Mouse (Mus musculus): ENCODE data around the gene Sfxn2. TPM values are rescaled to one million over a fixed set of nuclear protein-coding genes. Genes with fewer than 3 reads are reported as not detected.

Gene Sfxn2
- total and polyA plus RNA-seq, 3 experiments: 2.3 to 3.6 (median 2.4) TPM

DNA sequence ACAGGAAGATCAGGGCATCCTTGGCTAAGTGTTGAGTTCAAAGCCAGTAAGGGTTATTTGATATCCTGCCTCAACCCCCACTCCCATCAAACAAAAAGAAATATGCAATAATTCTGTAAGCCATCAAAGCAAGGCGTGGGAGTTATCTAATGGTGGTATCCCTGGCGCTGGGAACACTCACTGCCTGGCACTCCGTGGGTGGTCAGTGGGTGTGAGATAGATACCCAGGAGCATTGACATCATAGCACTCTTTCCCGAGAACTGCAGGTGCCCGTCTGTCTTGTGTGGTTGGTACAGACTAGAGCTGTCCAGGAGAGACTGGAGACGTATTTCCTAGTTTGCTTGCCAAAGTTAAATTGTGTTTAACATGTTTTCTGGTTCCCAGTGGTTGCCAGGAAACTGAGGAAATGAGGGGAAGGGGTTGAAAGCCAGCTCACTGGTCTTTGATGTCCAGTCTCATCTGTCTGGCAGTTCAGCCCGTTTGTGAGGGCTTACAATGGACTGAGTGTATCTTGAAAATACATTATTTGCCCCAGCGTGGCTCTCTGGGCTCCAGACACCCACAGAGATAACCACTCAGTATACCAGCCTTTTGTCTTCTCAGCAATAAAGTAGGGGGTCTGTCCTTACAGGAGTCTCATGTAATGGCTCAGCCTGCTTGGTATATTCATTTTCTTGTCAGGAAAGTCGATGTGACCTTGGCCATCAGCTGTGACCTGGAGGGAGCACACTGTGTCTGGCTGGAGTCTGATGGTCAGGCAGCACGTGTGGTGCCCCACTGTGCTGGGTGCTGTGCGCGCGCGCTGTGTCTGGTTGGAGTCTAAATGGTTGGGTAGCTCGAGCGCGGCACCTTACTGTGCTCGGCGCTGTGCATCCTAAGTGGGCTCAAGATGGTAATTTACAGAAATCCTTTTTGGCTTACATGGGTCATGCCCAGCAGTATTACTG lies 48.3 kb downstream of the Sfxn2 start:
- no peak for DNase-seq
- peaks cover 40% of the 10 kb centered on the region for H3K4me1 ChIP-seq (ENCODE audit: control insufficient read depth, insufficient read depth, low read length)
- H3K9ac ChIP-seq (ENCODE audit: low read depth, low read length): no peak overlapping the region
- peaks cover 1% of the 10 kb centered on the region; the same call in 1 of the 2 replicates for H3K79me2 ChIP-seq (replicated peaks; ENCODE audit: control insufficient read depth, insufficient read depth, low read length)
- H3K4me3 ChIP-seq: no peak overlapping the region
- WGBS: 67% methylated on average over 19 of the region's 19 CpGs
- no peak for TF ChIP-seq CTCF (IDR thresholded peaks at IDR 0.05)
- TF ChIP-seq POLR2A (IDR thresholded peaks at IDR 0.05; ENCODE audit: insufficient read depth, low read depth, low read length): no peak
- no peak for TF ChIP-seq EP300 (IDR thresholded peaks at IDR 0.05; ENCODE audit: insufficient read depth, low read depth, low read length)
- peak overlapping the region; percentile 57 for H3K27ac ChIP-seq
- H3K36me3 ChIP-seq (ENCODE audit: control insufficient read depth, insufficient read depth, low read length): peaks cover 7% of the 10 kb centered on the region
- intact Hi-C loops (cut with DNase I): no loop called here
- H3K27me3 ChIP-seq (ENCODE audit: control insufficient read depth, insufficient read depth, low read length): no peaks in the 10 kb centered on the region

DNA sequence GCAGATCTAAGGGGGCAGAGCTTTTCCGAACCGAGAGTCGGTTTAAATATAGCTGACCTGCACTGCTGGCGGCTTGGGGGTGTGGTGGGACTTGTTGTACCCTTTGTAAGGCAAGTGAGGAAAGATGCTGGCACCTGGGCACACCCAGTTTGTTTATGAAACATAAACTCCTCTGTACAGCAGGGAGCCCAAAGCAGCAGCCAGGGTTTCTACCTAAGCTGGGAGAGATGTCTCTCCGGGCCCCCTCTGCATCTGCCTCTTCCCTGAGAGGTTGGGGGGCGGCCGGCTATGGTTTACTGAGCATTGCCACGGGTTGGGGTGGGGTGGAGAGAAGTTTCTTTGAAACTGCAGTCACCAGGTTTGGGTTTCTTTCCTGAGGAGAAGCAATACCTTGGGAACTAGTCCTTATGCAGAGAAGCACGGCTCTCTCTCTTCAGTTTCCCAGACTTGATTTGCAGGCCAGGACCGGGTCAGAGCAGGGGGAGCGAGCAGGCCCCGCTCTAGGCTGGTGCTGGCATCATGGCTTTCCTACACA lies 49.6 kb downstream of the Sfxn2 start:
- peaks cover 46% of the 10 kb centered on the region for H3K4me1 ChIP-seq (ENCODE audit: control insufficient read depth, insufficient read depth, low read length)
- H3K27ac ChIP-seq: peak overlapping the region; percentile 95
- peaks cover 1% of the 10 kb centered on the region; the same call in 1 of the 2 replicates for H3K79me2 ChIP-seq (replicated peaks; ENCODE audit: control insufficient read depth, insufficient read depth, low read length)
- TF ChIP-seq EP300 (IDR thresholded peaks at IDR 0.05; ENCODE audit: insufficient read depth, low read depth, low read length) (no peak), CTCF (IDR thresholded peaks at IDR 0.05) (no peak), POLR2A (IDR thresholded peaks at IDR 0.05; ENCODE audit: insufficient read depth, low read depth, low read length) (no peak)
- no peaks in the 10 kb centered on the region for H3K27me3 ChIP-seq (ENCODE audit: control insufficient read depth, insufficient read depth, low read length)
- intact Hi-C loops (cut with DNase I): loop anchor here (1.0 kb wide), 1 partner anchor 23 kb away; no protein-coding TSS in a partner anchor
- peak overlapping the region; percentile 51 for H3K9ac ChIP-seq (ENCODE audit: low read depth, low read length)
- H3K36me3 ChIP-seq (ENCODE audit: control insufficient read depth, insufficient read depth, low read length): peaks cover 7% of the 10 kb centered on the region
- WGBS: 17% methylated on average over 12 of the region's 12 CpGs
- DNase-seq: no peak
- H3K4me3 ChIP-seq: peak overlapping the region; percentile 65

DNA sequence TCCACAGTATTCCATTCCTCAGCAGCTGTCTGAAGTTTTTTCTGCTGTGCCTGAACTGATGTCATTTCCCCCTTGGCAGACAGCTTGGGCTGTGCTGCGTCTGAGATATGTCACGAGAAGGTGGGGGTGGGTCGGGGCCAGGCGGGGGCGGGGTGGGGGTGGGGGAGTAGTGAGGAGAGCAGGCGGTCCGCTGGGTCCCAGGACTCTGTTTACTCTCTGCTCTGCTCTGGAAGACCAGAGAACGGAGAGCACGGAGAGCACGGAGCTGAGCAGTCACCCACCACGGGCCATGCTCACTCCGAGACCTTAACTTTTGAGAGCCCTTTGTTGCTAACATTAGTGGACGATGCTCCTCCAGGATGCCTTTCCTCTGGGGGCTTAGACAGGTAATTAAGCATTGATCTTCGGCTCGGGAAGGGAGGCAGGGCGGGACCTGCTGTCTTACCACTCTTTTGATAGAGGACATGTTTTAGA lies 50.1 kb downstream of the Sfxn2 start:
- no peaks in the 10 kb centered on the region for H3K27me3 ChIP-seq (ENCODE audit: control insufficient read depth, insufficient read depth, low read length)
- 7% methylated on average over 16 of the region's 16 CpGs for WGBS
- H3K4me1 ChIP-seq (ENCODE audit: control insufficient read depth, insufficient read depth, low read length): peaks cover 44% of the 10 kb centered on the region
- DNase-seq: peak; percentile 61 to 71
- intact Hi-C loops (cut with DNase I): loop anchor here (1.0 kb wide), 1 partner anchor 22 kb away; no protein-coding TSS in a partner anchor
- H3K36me3 ChIP-seq (ENCODE audit: control insufficient read depth, insufficient read depth, low read length): peaks cover 7% of the 10 kb centered on the region
- peak overlapping the region; percentile 65 for H3K4me3 ChIP-seq
- TF ChIP-seq CTCF (IDR thresholded peaks at IDR 0.05): no peak
- TF ChIP-seq EP300 (IDR thresholded peaks at IDR 0.05; ENCODE audit: insufficient read depth, low read depth, low read length): peak; percentile 35; the same call in 1 of the 2 replicates
- TF ChIP-seq POLR2A (IDR thresholded peaks at IDR 0.05; ENCODE audit: insufficient read depth, low read depth, low read length): peak; percentile 78
- peak overlapping the region; percentile 51 for H3K9ac ChIP-seq (ENCODE audit: low read depth, low read length)
- H3K27ac ChIP-seq: peak overlapping the region; percentile 95
- H3K79me2 ChIP-seq (replicated peaks; ENCODE audit: control insufficient read depth, insufficient read depth, low read length): peaks cover 1% of the 10 kb centered on the region; the same call in 1 of the 2 replicates

DNA sequence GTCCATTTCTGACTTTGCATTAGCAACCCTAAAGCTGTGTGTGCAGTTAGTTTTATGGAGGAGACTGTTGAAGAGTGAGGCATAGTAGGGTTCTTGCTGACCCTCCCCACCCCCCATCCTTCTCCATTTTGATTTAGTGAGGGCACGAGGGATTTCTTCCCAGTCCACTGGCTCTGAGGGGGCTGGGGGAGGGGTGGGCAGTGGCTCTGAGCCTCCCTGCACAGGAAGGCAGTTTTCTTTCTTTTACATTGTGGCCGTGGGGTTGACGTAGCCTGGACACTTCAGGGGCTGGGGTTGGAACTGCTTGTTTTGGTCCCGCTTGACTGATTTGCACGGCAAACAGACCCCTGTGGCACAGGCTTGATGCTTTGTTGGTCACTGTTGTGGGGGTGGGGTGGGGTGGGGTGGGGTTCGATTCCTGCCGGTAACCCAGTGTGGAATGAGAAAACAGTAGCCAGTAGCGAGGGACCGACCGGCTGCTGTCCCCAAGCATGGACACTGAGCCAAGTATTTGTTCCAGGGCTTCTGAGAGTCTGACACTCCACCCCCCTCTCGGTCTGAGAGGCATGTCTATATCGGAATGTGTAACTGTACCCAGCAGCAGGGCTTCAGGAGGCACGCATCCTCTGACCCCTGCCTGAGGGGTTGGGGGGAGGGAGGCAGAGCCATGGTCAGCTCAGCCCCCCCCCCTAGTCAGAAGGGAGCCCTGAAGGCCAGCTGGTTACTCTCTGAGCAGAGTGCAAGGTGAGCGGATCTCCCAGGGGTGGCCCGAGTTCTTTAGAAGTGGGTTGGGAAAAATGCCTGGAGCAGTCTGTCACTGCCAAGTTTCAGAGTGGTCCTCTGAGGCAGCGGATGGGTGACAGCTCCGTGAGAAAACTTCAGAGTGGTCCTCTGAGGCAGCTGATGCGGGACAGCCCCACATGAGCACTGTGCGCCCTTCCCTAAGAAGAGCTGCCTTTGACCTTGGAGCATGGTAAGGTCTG lies 50.9 kb downstream of the Sfxn2 start:
- H3K4me1 ChIP-seq (ENCODE audit: control insufficient read depth, insufficient read depth, low read length): peaks cover 46% of the 10 kb centered on the region
- no peaks in the 10 kb centered on the region for H3K27me3 ChIP-seq (ENCODE audit: control insufficient read depth, insufficient read depth, low read length)
- DNase-seq: peak; percentile 70 to 80
- WGBS: 12% methylated on average over 19 of the region's 19 CpGs
- peak overlapping the region; percentile 65 for H3K4me3 ChIP-seq
- peak; percentile 67; the same call in 1 of the 2 replicates for TF ChIP-seq POLR2A (IDR thresholded peaks at IDR 0.05; ENCODE audit: insufficient read depth, low read depth, low read length)
- peak; percentile 62; the same call in 1 of the 2 replicates for TF ChIP-seq EP300 (IDR thresholded peaks at IDR 0.05; ENCODE audit: insufficient read depth, low read depth, low read length)
- TF ChIP-seq CTCF (IDR thresholded peaks at IDR 0.05): no peak
- intact Hi-C loops (cut with DNase I): loop anchor here (1.0 kb wide), 1 partner anchor 21 kb away; no protein-coding TSS in a partner anchor
- H3K79me2 ChIP-seq (replicated peaks; ENCODE audit: control insufficient read depth, insufficient read depth, low read length): peaks cover 1% of the 10 kb centered on the region; the same call in 1 of the 2 replicates
- H3K9ac ChIP-seq (ENCODE audit: low read depth, low read length): peak overlapping the region; percentile 77
- peak overlapping the region; percentile 95 for H3K27ac ChIP-seq
- peaks cover 7% of the 10 kb centered on the region for H3K36me3 ChIP-seq (ENCODE audit: control insufficient read depth, insufficient read depth, low read length)

DNA sequence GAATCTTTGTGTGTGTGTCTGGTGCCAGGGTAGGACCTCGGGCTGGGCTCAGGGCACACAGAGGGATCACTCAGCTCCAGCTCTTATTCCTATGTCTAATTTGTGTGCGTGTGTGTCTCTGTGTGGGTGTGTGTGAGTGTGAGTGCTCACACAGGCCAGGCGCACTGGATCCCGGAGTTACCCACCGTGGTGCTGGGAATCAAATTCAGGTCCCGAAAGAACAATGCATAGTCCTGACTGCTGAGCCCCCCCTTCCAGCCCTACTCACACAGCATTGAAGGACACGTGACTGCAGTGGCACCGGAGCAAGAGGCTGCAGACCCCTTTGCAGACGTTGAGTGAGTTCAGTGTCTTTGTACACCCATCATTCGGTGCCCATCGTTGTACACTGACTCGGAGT lies 51.9 kb downstream of the Sfxn2 start:
- peak overlapping the region; percentile 65 for H3K4me3 ChIP-seq
- no peaks in the 10 kb centered on the region for H3K27me3 ChIP-seq (ENCODE audit: control insufficient read depth, insufficient read depth, low read length)
- peaks cover 43% of the 10 kb centered on the region for H3K4me1 ChIP-seq (ENCODE audit: control insufficient read depth, insufficient read depth, low read length)
- 86% methylated on average over 12 of the region's 12 CpGs for WGBS
- H3K9ac ChIP-seq (ENCODE audit: low read depth, low read length): no peak overlapping the region
- intact Hi-C loops (cut with DNase I): no loop called here
- H3K79me2 ChIP-seq (replicated peaks; ENCODE audit: control insufficient read depth, insufficient read depth, low read length): peaks cover 1% of the 10 kb centered on the region; the same call in 1 of the 2 replicates
- TF ChIP-seq CTCF (IDR thresholded peaks at IDR 0.05) (no peak), POLR2A (IDR thresholded peaks at IDR 0.05; ENCODE audit: insufficient read depth, low read depth, low read length) (no peak), EP300 (IDR thresholded peaks at IDR 0.05; ENCODE audit: insufficient read depth, low read depth, low read length) (no peak)
- H3K27ac ChIP-seq: peak overlapping the region; percentile 95
- peak in 1 of 2 experiments; percentile 20 for DNase-seq
- H3K36me3 ChIP-seq (ENCODE audit: control insufficient read depth, insufficient read depth, low read length): no peaks in the 10 kb centered on the region; the same call in 1 of the 2 replicates
